Mouse (Mus musculus): ENCODE results near the gene Dctn2. TPM values are rescaled to one million over a fixed set of nuclear protein-coding genes. Genes with fewer than 3 reads are reported as not detected.

Gene Dctn2
- total and polyA plus RNA-seq, 2 experiments from 2014 or later: 154 to 197 TPM

- 62% methylated on average over 6 of the region's 6 CpGs for WGBS
- Histone ChIP-seq H3K27ac (ENCODE audit: low read depth) (no peak overlapping the region), H3K4me2 (ENCODE audit: low read depth, low read length) (no peak overlapping the region), H3K4me1 (ENCODE audit: control insufficient read depth, insufficient read depth) (no peaks in the 10 kb centered on the region), H3K27me3 (ENCODE audit: control insufficient read depth, insufficient read depth, low read length) (peaks cover 21% of the 10 kb centered on the region), H3K4me3 (ENCODE audit: low read depth, low read length) (no peak overlapping the region), H3K36me3 (replicated peaks; ENCODE audit: control insufficient read depth, insufficient read depth, low read length) (no peaks in the 10 kb centered on the region), H3K9me3 (replicated peaks; ENCODE audit: control insufficient read depth, low read length) (no peaks in the 10 kb centered on the region), H3K9ac (replicated peaks; ENCODE audit: low read depth, low read length) (no peak overlapping the region)
- no peak for ATAC-seq (ENCODE audit: insufficient read depth, low read depth)
- no peak for DNase-seq (ENCODE audit: low spot score)
- TF ChIP-seq CTCF (IDR thresholded peaks at IDR 0.05; ENCODE audit: low read depth) (no peak), EP300 (IDR thresholded peaks at IDR 0.05; ENCODE audit: low read depth) (no peak)
Measured at GRCm38 (mm10) chr10:127257790-127258189, 8.4 kb upstream of the Dctn2 start.

- no peak overlapping the region for H3K4me3 ChIP-seq (ENCODE audit: low read depth, low read length)
- H3K27me3 ChIP-seq (ENCODE audit: control insufficient read depth, insufficient read depth, low read length): peaks cover 27% of the 10 kb centered on the region
- DNase-seq (ENCODE audit: low spot score) (no peak), ATAC-seq (ENCODE audit: insufficient read depth, low read depth) (no peak)
- no peak for TF ChIP-seq CTCF (IDR thresholded peaks at IDR 0.05; ENCODE audit: low read depth)
- no peak for TF ChIP-seq EP300 (IDR thresholded peaks at IDR 0.05; ENCODE audit: low read depth)
- no peaks in the 10 kb centered on the region for H3K36me3 ChIP-seq (replicated peaks; ENCODE audit: control insufficient read depth, insufficient read depth, low read length)
- no peak overlapping the region for H3K27ac ChIP-seq (ENCODE audit: low read depth)
- H3K4me1 ChIP-seq (ENCODE audit: control insufficient read depth, insufficient read depth): no peaks in the 10 kb centered on the region
- no peak overlapping the region for H3K9ac ChIP-seq (replicated peaks; ENCODE audit: low read depth, low read length)
- no peaks in the 10 kb centered on the region for H3K9me3 ChIP-seq (replicated peaks; ENCODE audit: control insufficient read depth, low read length)
- no peak overlapping the region for H3K4me2 ChIP-seq (ENCODE audit: low read depth, low read length)
- 79% methylated on average over 8 of the region's 8 CpGs for whole genome bisulfite sequencing
Measured at GRCm38 (mm10) chr10:127258489-127258888, 7.7 kb upstream of the Dctn2 start.

- 58% methylated on average over 15 of the region's 15 CpGs for WGBS
- Histone ChIP-seq H3K4me1 (ENCODE audit: control insufficient read depth, insufficient read depth) (peaks cover 3% of the 10 kb centered on the region), H3K4me3 (ENCODE audit: low read depth, low read length) (no peak overlapping the region), H3K27ac (ENCODE audit: low read depth) (no peak overlapping the region), H3K9ac (replicated peaks; ENCODE audit: low read depth, low read length) (no peak overlapping the region), H3K36me3 (replicated peaks; ENCODE audit: control insufficient read depth, insufficient read depth, low read length) (no peaks in the 10 kb centered on the region), H3K4me2 (ENCODE audit: low read depth, low read length) (no peak overlapping the region), H3K27me3 (ENCODE audit: control insufficient read depth, insufficient read depth, low read length) (peaks cover 35% of the 10 kb centered on the region), H3K9me3 (replicated peaks; ENCODE audit: control insufficient read depth, low read length) (no peaks in the 10 kb centered on the region)
- DNase-seq (ENCODE audit: low spot score) (no peak), ATAC-seq (ENCODE audit: insufficient read depth, low read depth) (no peak)
- TF ChIP-seq EP300 (IDR thresholded peaks at IDR 0.05; ENCODE audit: low read depth) (no peak), CTCF (IDR thresholded peaks at IDR 0.05; ENCODE audit: low read depth) (no peak)
Measured at GRCm38 (mm10) chr10:127261706-127262547, 4.2 kb upstream of the Dctn2 start.

- peaks cover 9% of the 10 kb centered on the region for H3K4me1 ChIP-seq (ENCODE audit: control insufficient read depth, insufficient read depth)
Measured at GRCm38 (mm10) chr10:127262548-127263398, 3.4 kb upstream of the Dctn2 start, which contains the start of gene Kif5a. Gene Kif5a, minus strand, starts transcription at chr10:127263348.

GRCm38 (mm10) chr10:127263631-127264030, 2.5 kb upstream of the Dctn2 start:
- Histone ChIP-seq H3K4me1 (ENCODE audit: control insufficient read depth, insufficient read depth) (peaks cover 17% of the 10 kb centered on the region), H3K9me3 (replicated peaks; ENCODE audit: control insufficient read depth, low read length) (no peaks in the 10 kb centered on the region), H3K9ac (replicated peaks; ENCODE audit: low read depth, low read length) (no peak overlapping the region), H3K27me3 (ENCODE audit: control insufficient read depth, insufficient read depth, low read length) (peaks cover 35% of the 10 kb centered on the region), H3K27ac (ENCODE audit: low read depth) (no peak overlapping the region), H3K4me3 (ENCODE audit: low read depth, low read length) (no peak overlapping the region), H3K4me2 (ENCODE audit: low read depth, low read length) (peak overlapping the region; percentile 69; the same call in 1 of the 2 replicates), H3K36me3 (replicated peaks; ENCODE audit: control insufficient read depth, insufficient read depth, low read length) (no peaks in the 10 kb centered on the region; the same call in 1 of the 2 replicates)
- DNase-seq (ENCODE audit: low spot score) (no peak), ATAC-seq (ENCODE audit: insufficient read depth, low read depth) (no peak)
- TF ChIP-seq CTCF (IDR thresholded peaks at IDR 0.05; ENCODE audit: low read depth) (no peak), EP300 (IDR thresholded peaks at IDR 0.05; ENCODE audit: low read depth) (no peak)
- WGBS: 55% methylated on average over 3 of the region's 3 CpGs

More at GRCm38 (mm10) chr10:127262548-127263398, 3.4 kb upstream of the Dctn2 start, which contains the start of gene Kif5a:
- ATAC-seq (ENCODE audit: insufficient read depth, low read depth) (no peak), DNase-seq (ENCODE audit: low spot score) (no peak)
- Histone ChIP-seq H3K9ac (replicated peaks; ENCODE audit: low read depth, low read length) (0 out of 2 replicates have a peak within 1 kb of the TSS, but pooled peaks have one; percentile 32), H3K27ac (ENCODE audit: low read depth) (no peak within 1 kb of the TSS), H3K4me3 (ENCODE audit: low read depth, low read length) (peak within 1 kb of the TSS; percentile 42), H3K36me3 (replicated peaks; ENCODE audit: control insufficient read depth, insufficient read depth, low read length) (no peaks in the 10 kb centered on the region), H3K4me2 (ENCODE audit: low read depth, low read length) (peak within 1 kb of the TSS; percentile 69), H3K27me3 (ENCODE audit: control insufficient read depth, insufficient read depth, low read length) (peaks cover 35% of the 10 kb centered on the region), H3K9me3 (replicated peaks; ENCODE audit: control insufficient read depth, low read length) (no peaks in the 10 kb centered on the region)
- no peak for TF ChIP-seq CTCF (IDR thresholded peaks at IDR 0.05; ENCODE audit: low read depth)
- no peak for TF ChIP-seq EP300 (IDR thresholded peaks at IDR 0.05; ENCODE audit: low read depth)
- WGBS: 3% methylated on average over 53 of the region's 53 CpGs

Measured in heart, postnatal 0 days (tissue).